Mouse (Mus musculus) hindbrain, embryonic 10.5 days (tissue): ENCODE measurements around the gene Usp45. TPM values are rescaled to one million over a fixed set of nuclear protein-coding genes. Genes with fewer than 3 reads are reported as not detected.

ENCODE experiments used
- DNase-seq: peaks from one replicate; pipeline ENCODE4 v3.0.0-alpha.2; 2017; ENCODE audit warnings: low spot score
- H3K27ac ChIP-seq: fragments of 300-500 bp; sonication (generic); 2 replicates; pipeline ENCODE4 v1.5.1; 2016; ENCODE audit warnings: mild to moderate bottlenecking, moderate library complexity
- H3K27me3 ChIP-seq: fragments of 300-500 bp; sonication (generic); 2 replicates; pipeline ENCODE4 v1.6.1; 2016; ENCODE audit warnings: mild to moderate bottlenecking; ENCODE audit not compliant: poor library complexity, insufficient read depth, severe bottlenecking
- H3K36me3 ChIP-seq: fragments of 300-500 bp; sonication (generic); 2 replicates; pipeline ENCODE4 v1.6.1; 2016; ENCODE audit warnings: mild to moderate bottlenecking, moderate library complexity
- H3K4me1 ChIP-seq: fragments of 300-500 bp; sonication (generic); replicated peaks from 2 replicates; pipeline ENCODE4 v1.6.1; 2016; ENCODE audit warnings: mild to moderate bottlenecking
- H3K4me3 ChIP-seq: fragments of 300-500 bp; sonication (generic); 2 replicates; pipeline ENCODE4 v1.5.1; 2016; ENCODE audit warnings: mild to moderate bottlenecking, moderate library complexity
- H3K9me3 ChIP-seq: fragments of 300-500 bp; sonication (generic); 2 replicates; pipeline ENCODE4 v1.6.1; 2016; ENCODE audit warnings: mild to moderate bottlenecking, moderate library complexity
- WGBS: fragments of 180-500 bp; shearing (Covaris S2); methylation state at CpG from one replicate; pipeline ENCODE4 v1.1.7; 2016; 5-methylcytosine and 5-hydroxymethylcytosine counted together
- polyA plus RNA-seq: library from polyadenylated mRNA; unstranded; fragments of >200 nt; fragmentation: Nextera tagmentation; extraction: Ambion mirVana; gene quantifications from 2 replicates; pipeline ENCODE4 v1.2.1, GENCODE M21; 2016

Gene Usp45
- polyA plus RNA-seq, 1 experiment from 2014 or later = 9.3 TPM

DNA sequence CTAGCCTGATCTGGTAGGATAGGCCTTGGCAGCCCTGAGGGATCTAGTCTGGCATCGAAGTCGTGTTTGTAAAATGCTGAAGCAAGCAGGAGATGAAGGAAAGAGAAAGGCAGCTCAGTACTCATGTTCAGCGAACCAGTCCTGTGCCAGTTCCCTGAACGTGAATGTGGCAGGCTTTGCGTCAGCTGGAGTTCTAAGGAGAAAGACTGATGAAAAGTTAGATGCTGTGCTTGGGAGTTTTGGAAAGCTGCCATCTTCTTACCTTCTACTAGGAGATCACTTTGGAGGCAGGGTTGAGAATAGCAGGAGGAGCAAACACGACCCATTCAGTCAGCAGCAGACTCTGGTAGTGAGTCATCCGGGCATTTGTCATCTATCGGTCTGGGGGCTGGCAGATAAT, 118.9 kb downstream of the Usp45 start:
- Histone ChIP-seq H3K36me3 (no peaks in the 10 kb centered on the region), H3K27ac (no peak overlapping the region), H3K4me3 (no peak overlapping the region), H3K27me3 (no peaks in the 10 kb centered on the region), H3K4me1 (no peaks in the 10 kb centered on the region), H3K9me3 (no peaks in the 10 kb centered on the region)
- no peak for DNase-seq
- WGBS = 90% methylated on average over 8 of the region's 8 CpGs

Other genes starting within 250 kb of the Usp45 start
- gene Prdm13, start 81.2 kb upstream of the Usp45 start, polyA plus RNA-seq = 1.3 and 5.6 TPM in 2 replicates
- gene Ccnc, start 39.5 kb upstream of the Usp45 start, polyA plus RNA-seq = 59.9 and 65.1 TPM in 2 replicates
- gene Tstd3, start 56 bp downstream of the Usp45 start, polyA plus RNA-seq = 25.7 and 27.3 TPM in 2 replicates
- gene Pnisr, start 80.4 kb downstream of the Usp45 start, polyA plus RNA-seq = 103 and 135 TPM in 2 replicates
- 10.9 and 12.0 TPM in 2 replicates for gene Coq3, start 112.5 kb downstream of the Usp45 start, polyA plus RNA-seq
- gene Faxc, start 164.2 kb downstream of the Usp45 start, polyA plus RNA-seq = 10.2 and 14.9 TPM in 2 replicates